Mouse (Mus musculus): Measurements from ENCODE around the gene Ak8. TPM values are rescaled to one million over a fixed set of nuclear protein-coding genes. Genes with fewer than 3 reads are reported as not detected.

Ak8 gene
- polyA plus RNA-seq (2014; fragmentation: Illumina TruSeq; extraction: RNeasy Lipid Tissue Mini Kit (QIAGEN cat#74804); ENCODE audit: low read depth, low replicate concordance), result not detected

DNA sequence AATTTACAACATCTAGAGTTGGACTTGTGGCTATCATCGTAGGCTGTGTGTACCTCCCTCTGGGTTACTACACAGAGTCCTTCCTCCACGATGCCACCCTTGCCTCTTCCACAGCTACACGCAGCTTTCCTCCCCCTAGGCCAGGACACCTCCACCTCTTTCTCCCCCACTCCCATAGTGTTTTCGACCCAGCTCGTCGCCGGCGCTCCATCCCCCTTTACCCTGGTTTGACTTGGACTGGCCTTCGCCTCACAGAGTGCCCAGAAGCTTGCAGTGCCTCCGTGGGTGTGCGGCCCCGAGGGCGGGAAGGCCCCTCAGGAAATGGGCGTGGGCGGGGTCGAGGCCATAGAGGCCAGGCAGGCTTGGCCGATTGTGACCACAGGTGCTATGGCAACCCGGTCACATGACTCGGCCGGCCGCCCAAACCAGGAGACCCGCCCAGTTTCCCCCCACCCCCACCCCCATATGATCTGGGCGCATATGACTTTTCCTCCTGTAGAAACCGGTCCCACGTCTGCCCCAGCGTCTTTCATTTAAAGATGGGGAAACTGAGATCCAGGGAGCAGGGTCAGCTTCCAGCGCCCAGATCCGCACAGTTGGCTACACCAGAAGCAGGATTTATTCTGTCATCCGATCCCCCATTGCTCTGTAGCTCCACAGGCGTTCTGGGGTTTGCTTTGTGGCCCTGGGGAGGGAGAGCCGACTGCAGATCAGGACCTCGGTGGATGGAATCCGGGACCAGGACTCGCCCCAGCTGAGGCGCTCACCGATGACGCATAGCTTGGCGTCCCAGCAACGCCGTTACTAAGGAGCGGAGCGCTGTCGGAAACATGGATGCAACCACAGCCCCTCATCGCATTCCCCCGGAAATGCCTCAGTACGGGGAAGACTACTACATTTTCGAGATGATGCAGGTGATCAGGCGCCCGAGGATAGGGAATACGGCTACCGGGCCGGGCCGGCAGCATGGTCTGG, at the start of gene Ak8, which contains the start of gene Spaca9:
Gene Ak8, plus strand, starts transcription at position 804 of the 975 bp plus-strand sequence.
Gene Spaca9, minus strand, starts transcription at position 367 of the 975 bp plus-strand sequence.

DNA sequence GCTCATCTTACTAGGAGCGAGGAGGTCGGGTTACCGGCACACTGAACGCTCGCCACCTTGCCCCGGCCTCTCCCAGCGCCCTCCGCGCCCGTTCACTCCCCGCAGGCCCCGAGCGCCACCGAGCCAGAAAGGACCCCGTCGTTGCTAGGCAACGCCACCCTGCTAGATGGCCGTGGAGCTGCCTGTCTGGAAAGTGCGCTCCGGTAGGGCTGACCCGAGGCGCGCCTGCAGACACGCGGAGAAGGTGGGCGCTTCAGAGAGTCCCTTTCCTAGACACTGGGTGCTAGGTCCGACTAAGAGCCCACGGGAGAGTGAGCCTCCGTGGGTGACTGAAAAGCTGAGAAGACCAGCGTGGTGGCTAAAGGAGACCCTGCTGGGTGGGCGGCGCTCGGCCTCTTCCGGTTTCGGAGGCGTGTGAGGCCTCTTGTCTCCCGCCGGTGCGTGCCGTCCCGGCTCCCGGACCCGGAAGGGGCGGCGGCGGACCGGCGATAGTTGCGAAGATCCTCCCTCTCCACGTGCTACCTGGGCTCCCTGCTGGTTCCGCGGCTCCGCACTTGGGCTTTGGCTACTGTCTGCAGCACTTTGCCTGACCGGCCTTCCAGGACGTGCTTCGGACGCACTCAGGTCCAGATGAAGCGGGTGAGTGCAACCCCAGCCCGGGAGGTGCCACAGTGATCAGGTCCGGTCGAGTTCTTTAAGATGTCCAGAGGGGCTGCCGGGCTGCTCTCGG, 140.4 kb downstream of the Ak8 start, which contains the start of the genes Gtf3c4 and Ddx31:
Gene Gtf3c4, minus strand, starts transcription at position 139 of the 730 bp plus-strand sequence.
Gene Ddx31, plus strand, starts transcription at position 185 of the 730 bp plus-strand sequence.

Other genes with a start within 250 kb of the Ak8 start
- gene 1700007K13Rik, start 233.8 kb upstream of the Ak8 start, polyA plus RNA-seq (2014; fragmentation: Illumina TruSeq; extraction: RNeasy Lipid Tissue Mini Kit (QIAGEN cat#74804); ENCODE audit: low read depth, low replicate concordance), result not detected
- gene Mrps2, start 232.1 kb upstream of the Ak8 start, polyA plus RNA-seq (2014; fragmentation: Illumina TruSeq; extraction: RNeasy Lipid Tissue Mini Kit (QIAGEN cat#74804); ENCODE audit: low read depth, low replicate concordance), result 41.6 TPM
- gene Gbgt1, start 203.3 kb upstream of the Ak8 start, polyA plus RNA-seq (2014; fragmentation: Illumina TruSeq; extraction: RNeasy Lipid Tissue Mini Kit (QIAGEN cat#74804); ENCODE audit: low read depth, low replicate concordance), result 0.89 TPM
- gene Gm10134, start 194.1 kb upstream of the Ak8 start, polyA plus RNA-seq (2014; fragmentation: Illumina TruSeq; extraction: RNeasy Lipid Tissue Mini Kit (QIAGEN cat#74804); ENCODE audit: low read depth, low replicate concordance), result not detected
- gene Ralgds, start 187.0 kb upstream of the Ak8 start, polyA plus RNA-seq (2014; fragmentation: Illumina TruSeq; extraction: RNeasy Lipid Tissue Mini Kit (QIAGEN cat#74804); ENCODE audit: low read depth, low replicate concordance), result 10.6 TPM
- gene Cel, start 136.8 kb upstream of the Ak8 start, polyA plus RNA-seq (2014; fragmentation: Illumina TruSeq; extraction: RNeasy Lipid Tissue Mini Kit (QIAGEN cat#74804); ENCODE audit: low read depth, low replicate concordance), result not detected
- 13.0 TPM for gene Gtf3c5, start 116.4 kb upstream of the Ak8 start, polyA plus RNA-seq (2014; fragmentation: Illumina TruSeq; extraction: RNeasy Lipid Tissue Mini Kit (QIAGEN cat#74804); ENCODE audit: low read depth, low replicate concordance)
- not detected for gene Gfi1b, start 78.2 kb upstream of the Ak8 start, polyA plus RNA-seq (2014; fragmentation: Illumina TruSeq; extraction: RNeasy Lipid Tissue Mini Kit (QIAGEN cat#74804); ENCODE audit: low read depth, low replicate concordance)
- gene Tsc1, start 58.9 kb upstream of the Ak8 start, polyA plus RNA-seq (2014; fragmentation: Illumina TruSeq; extraction: RNeasy Lipid Tissue Mini Kit (QIAGEN cat#74804); ENCODE audit: low read depth, low replicate concordance), result 17.2 TPM
- gene Spaca9, start 437 bp upstream of the Ak8 start, polyA plus RNA-seq (2014; fragmentation: Illumina TruSeq; extraction: RNeasy Lipid Tissue Mini Kit (QIAGEN cat#74804); ENCODE audit: low read depth, low replicate concordance), result not detected
- gene Gtf3c4, start 140.2 kb downstream of the Ak8 start, polyA plus RNA-seq (2014; fragmentation: Illumina TruSeq; extraction: RNeasy Lipid Tissue Mini Kit (QIAGEN cat#74804); ENCODE audit: low read depth, low replicate concordance), result 12.0 TPM
- gene Ddx31, start 140.2 kb downstream of the Ak8 start, polyA plus RNA-seq (2014; fragmentation: Illumina TruSeq; extraction: RNeasy Lipid Tissue Mini Kit (QIAGEN cat#74804); ENCODE audit: low read depth, low replicate concordance), result 3.1 TPM
- not detected for gene Barhl1, start 216.5 kb downstream of the Ak8 start, polyA plus RNA-seq (2014; fragmentation: Illumina TruSeq; extraction: RNeasy Lipid Tissue Mini Kit (QIAGEN cat#74804); ENCODE audit: low read depth, low replicate concordance)